Mouse (Mus musculus) Muller cell, postnatal 12 days (primary cell): ENCODE results near the gene Tha1.

Experiments
- DNase-seq: peaks from one replicate; pipeline ENCODE4 v3.0.0-alpha.2; 2015; ENCODE audit errors: inconsistent ontology term

Gene Tha1

DNA sequence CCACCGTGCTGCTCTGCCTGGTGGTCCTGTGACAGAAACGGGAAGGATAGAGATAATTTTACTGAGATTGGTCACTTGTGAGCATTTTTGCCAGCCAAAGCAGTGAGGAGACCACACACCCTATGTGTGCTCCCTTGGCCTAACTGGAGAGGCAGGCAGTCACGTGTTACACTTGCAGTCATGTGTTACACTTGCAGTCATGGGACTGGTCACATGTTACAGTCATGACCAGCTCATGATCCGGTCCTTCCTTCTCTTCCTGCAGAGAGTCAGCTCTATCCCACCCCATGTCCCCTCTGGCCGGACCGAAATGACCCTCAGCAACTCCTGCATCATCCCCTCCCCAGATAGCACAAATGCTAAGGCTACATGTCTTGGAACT, 7.7 kb upstream of the Tha1 start:
- no peak for DNase-seq

DNA sequence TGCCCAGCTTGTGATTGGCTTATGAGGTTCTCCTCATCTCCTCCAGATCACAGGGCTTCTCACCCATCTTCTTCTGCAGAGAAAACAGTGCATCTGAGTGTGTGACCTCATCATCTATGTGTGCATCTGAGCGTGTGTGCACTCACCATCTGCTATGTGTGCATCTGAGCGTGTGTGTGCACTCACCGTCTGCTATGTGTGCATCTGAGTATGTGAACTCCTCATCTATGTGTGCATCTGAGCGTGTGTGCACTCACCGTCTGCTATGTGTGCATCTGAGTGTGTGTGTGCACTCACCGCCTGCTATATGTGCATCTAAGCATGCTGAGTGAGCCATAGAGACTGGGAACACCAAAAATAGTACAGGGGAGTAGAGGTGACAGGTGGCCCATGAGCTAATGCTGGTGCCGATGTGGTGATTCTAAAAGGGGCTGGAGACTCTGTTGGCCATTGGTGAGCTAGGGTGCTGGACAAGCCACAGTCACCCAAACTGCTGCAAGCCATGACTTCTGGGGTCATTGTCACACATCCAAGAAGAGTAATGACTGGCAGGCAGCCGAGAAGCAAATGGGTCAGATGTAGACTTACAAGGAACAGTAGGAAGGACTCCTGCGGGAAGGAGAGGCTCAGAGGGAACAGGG, 7.2 kb upstream of the Tha1 start:
- DNase-seq: no peak

DNA sequence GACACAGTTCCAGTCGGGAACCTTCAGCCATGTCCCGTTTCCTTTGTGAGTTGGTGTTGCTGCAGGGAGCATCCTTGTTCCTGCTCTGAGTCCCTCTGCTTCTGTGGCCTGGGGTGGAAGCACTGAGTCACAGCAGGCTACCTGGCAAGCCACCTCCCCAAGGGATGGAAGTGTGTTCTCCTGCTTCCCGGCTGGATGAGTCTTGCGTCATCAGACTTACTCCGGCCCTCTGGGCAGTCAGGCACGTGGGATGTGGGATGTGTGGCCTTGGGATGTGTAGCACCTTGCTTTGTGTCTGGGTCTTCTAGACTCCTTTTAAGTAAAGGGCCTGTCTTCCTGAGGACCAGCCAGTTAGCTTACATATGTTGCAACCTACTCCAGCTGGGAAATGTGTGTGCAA, 6.4 kb upstream of the Tha1 start:
- no peak for DNase-seq

DNA sequence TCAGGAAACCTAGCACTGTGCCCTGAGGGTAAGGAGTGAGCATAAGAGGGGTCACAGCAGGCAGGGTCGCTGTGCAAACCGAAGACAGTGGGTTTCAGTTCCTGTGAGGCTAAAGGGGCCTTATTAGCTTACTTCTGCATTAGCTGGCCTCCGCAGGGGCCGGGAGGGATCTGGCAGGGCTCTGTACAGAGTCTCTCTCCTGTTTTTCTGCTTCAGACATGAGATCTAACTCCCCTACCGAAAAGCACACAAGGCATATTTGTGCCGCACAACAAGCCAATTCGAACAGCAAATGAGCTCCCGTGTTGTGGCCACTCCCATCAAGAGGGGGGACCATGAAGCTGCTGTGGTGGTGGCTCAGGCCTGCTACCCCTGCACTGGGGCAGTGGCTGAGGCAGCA, 5.6 kb upstream of the Tha1 start:
- DNase-seq: no peak

DNA sequence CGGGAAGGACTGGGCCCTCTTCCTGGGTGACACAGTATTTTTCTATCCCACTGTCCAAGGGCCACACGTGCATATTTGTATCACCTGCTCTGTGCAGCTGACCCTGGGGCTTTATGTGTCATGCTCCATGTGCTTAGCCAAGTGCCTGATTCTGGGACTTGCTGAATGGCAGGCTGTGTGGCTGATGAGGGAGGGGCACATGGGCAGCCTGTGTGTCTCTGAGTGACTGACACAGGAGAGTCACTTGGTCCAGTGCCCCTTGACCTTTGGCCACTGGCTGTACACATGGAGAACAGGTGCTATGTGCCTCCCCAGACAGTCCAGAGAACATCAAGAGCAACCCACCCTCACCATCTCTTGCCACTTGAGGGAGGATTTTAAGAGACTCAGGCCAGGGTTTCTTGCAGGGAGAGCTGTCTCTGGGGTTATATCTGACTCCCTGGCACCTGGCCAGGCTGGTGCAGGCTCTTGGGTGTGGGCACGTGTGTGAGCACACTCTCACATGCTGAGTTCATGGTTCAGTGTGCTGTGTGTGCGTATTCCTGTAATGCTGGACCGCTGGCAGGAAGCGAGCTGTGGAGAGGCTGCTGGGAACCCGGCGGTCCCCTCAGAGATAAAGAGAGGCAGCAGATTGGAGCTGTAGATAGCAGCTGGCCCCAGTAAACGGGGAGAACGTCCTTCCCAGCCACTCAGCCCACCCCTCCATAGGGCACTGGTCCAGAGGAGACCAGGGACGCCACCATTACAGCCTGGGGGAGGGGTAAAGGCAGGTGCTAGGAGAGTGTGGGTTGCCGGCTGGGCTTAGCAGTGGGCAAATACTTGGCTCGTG, 4.8 kb upstream of the Tha1 start:
- DNase-seq: no peak

DNA sequence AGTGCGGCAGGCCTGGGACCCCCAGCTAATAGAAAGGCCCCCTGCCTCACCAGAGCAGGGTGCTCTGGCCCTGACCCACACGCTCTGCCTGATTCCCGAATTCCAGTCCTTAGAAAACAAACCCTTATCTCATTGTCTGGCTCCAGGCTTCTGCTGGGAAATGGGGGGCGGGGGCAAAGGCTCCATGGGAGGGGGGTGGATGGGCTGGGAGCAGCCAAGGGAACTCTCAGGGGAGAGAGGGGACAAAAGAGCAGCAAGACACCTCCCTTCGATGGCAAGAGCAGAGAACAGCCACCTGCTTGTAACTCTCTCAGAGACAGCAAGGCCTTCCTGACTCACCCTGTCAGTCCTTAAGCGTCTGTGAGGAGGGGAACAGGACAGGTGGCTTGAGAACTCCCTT, 2.4 kb upstream of the Tha1 start:
- DNase-seq: no peak

DNA sequence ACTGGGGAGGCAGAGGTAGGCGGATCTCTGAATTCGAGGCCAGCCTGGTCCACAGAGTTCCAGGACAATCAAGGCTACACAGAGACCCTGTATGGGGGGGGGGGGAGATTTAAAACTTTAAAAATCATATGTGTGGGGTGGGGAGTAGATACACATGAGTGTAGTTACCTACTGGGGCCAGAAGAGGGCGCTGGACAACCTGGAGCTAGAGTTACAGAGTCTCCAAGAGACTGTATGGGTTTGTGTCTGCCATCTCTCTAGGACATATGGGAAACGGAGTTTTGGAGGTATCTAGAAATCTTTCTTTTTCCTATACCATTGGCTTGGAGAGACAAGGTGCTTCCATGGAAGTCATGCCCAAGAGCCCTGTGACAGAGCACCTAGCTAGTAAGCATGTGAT, 1.1 kb upstream of the Tha1 start:
- no peak for DNase-seq

DNA sequence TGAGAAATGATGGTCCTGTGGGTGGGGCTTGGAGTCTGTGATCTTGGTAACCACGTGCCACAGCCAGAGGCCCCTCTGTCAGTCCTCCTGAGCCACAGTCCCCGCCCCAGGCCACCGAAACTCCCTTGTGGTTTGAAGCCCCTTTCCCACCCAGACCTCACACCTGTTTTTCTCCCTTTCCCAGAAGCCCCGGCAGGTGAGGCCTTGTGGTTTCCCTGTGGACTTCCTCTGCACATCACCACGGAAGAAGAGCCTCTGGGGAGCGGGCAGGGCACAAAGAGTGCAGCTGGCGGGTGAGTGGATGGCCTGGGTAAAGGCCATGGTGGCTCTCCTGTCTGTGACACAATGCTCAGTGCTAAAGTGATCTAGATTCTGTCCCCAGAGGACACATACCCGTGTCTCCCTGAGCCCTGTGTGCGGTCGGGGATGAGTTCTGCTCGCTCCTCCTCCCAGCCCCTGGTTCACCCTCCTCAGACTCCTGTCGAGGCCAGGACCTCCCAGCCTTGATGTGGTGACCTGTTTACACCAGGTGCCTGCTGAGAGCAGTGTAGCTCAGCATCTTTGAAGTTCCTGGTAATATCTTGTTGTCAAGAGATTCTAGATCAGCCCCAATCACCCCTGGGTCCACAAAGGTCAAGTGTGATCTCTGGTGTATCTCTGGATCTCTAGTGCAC, 1.2 kb downstream of the Tha1 start:
- no peak for DNase-seq

DNA sequence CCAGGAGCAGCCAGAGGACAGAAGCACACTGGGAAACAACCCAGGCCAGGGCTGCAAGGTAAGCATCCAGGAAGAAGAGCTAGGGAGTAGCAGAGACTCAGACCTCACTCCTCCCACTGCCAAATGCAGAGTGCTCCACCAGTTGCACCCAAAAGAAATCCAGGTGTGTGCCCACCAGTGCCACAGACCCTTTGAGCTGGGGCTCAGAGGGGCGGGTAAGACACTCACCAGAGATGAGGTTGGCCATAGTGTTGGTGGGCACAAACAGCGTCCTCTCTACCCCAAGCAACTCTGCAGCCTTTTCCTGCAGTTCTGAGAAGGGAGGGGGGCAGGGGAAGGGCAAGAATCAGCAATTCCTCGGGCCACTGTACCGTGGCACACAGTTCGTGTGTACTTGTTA, 1.9 kb downstream of the Tha1 start:
- no peak for DNase-seq

DNA sequence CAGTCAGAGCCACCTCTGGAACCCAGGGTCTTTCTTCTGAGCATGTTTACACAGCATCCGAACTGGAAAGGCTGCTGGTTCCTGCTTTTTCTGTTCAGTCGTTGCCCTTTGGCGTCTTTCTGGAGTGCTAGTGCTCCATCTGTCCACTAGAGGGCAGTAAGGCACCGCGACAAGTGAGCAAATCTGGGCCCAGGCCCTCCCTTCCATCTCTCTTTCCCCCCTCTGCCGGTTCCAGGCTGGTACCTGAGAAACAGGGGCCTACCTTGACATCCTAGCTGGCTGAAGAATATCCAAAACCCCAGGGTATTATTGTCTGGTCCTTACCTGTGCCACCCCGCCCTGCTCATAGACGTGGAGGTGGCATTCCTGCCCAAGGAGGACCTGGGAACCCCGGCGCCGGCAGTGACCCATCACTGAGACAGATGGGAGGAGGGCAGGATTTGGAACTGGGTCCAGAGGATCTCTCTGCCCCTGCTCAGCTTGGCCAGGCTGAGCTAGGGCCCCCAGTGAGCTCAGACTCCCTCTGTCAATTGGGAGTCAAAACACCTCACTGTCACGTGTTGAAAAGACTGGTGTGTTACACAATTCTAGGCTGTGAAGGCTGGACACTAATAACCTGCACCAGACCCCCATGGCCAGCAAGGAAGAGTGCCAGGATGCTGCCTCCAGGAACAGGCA, 2.5 kb downstream of the Tha1 start:
- peak; percentile 63 for DNase-seq

DNA sequence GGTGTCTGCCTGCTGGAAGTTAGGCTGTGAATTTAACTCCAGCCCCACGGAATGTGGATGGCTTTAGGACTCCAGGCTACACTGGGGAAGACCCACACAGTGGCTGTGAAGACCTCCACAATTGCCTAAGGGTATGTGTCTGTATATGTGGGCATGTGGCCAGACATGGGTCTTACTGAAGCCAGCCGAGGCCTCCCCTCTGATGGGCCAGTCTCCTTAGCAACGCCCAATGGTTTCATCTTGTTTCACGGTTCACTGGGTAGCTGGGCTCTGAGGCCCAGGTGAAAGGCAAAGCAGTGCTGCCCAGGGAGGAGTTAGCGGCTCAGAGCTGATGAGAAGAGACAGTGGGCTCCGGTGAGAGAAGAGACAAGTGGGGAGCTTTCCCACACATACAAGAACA, 7.3 kb downstream of the Tha1 start:
- no peak for DNase-seq

DNA sequence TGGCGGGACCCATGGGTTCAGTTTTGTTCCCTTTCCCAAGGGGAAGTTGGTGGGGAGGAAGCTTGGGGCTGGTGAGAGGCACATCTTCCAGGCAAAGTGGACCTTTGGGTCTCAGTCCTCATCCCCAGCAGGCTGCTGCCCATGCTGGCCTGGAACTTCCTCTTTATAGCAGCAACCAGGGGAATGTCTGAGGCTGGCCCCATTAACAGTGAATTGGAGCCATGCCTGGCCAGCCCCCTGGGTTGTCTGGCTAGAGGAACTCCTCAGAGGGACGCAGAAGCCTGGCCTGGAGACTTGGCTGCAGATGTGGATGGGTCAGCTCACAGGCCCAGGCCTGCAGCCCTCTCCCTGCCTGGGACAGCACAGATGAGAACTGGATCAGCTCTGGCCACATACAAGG, 8.5 kb downstream of the Tha1 start:
- DNase-seq: no peak

DNA sequence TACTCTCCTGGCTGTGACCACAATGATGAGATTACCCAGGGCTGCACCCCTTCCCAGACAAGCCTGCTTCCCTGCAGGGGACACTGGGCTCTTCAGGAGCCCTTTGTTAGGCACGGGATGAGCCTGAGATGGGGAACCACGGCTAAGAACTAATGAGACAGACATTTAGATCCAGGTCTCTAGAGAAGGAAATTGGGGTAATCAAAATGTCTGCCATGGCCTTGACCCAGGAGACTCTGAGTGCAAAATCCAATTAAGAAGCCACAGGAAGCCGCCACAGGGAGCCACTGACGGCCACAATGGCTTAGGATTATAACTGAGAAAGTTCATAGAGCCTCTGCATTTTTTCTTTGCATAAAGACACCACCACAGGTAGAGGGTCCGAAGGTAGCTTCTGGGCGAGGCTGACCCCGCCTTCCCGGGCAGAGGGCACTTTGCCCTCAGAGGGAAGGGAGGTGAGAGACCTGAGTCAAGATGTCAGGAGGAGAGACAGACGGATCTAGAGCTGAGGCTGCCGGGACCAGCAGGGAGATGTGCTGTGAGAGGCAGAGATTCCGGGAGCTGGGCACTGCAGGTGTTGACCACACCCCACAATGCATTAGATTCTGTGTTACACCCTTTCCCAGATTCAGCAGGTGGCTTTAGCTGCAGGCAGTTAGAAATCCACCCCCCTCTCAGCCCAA, 10.0 kb downstream of the Tha1 start:
- no peak for DNase-seq

DNA sequence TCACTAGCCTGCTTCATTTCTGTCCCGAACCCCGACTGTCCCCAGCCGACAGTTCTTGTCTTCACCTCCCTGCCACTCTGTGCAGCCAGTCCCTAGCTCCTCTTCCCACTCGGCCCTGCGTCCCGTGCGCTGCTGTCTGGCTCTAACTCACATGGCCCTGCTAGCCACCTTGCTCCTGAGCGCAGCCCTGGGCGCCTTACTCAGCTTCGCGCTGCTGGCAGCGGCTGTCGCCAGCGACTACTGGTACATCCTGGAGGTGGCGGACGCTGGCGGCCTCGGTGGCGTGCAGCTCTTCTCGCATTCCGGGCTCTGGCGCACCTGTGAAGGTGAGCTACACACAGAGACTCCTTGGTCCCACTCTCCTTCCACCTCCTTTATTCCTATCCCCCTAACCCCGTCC, 12.7 kb downstream of the Tha1 start, which contains the start of gene Tmem235:
TSS of gene Tmem235 (plus strand) at position 152 of the 400 bp plus-strand sequence.
- DNase-seq: no peak

DNA sequence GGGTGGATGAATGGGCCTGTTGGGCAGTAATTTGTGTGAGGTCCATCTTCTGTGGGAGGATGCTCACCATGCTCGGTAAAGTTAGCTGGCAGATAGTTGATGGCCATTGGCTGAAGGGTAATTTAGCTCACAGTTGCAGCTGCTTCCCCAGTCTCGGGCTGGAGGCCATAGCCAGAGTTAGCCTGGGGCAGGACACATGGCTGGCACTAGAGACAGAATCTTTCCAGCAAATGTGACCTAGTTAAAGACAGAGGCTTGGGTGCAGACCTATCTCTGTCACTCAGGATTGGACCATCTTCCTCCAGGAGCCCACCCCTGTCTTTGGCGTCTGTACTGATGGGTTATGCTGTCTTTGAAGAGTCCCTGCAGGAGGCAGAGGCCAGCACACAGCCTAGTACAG, 14.9 kb downstream of the Tha1 start:
- DNase-seq: peak; percentile 69

DNA sequence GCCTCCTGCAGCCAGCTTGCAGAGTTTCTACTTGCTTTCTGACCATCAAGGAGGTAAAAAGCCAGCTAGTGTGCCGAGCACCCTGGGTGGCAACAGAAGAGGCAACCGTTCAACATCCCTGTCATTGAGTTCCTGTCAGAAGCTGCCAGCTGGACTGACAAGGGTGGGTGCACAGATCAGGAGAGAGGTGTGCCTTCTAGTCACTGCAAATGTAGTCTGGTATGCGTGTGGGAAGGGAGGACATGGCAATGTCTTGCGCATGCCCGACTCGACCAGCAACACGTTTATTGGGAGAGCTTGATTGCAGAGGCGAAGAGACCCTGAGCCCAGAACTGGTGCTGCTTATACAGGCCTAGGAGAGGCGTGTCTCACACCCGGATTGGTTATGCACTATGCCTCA, 15.8 kb downstream of the Tha1 start:
- DNase-seq: no peak

DNA sequence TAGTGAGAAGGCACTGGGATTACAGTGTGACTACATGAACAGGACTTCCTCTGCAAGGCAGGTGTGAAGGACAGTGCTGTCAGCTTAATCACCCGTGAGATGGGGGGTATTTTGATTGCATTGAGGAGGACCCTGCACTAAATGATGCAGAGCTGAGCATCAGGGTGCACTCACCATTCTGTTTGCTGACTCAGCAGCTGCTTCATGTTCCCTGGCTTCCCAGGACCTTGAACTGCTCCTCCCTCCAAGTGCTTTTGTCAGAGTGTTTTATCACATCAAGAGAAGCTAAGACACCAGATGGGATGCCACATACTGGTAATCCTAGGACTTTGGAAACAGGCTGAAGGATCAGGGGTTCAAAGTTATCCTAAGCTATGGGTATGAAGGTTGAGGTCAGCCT, 17.3 kb downstream of the Tha1 start:
- no peak for DNase-seq

DNA sequence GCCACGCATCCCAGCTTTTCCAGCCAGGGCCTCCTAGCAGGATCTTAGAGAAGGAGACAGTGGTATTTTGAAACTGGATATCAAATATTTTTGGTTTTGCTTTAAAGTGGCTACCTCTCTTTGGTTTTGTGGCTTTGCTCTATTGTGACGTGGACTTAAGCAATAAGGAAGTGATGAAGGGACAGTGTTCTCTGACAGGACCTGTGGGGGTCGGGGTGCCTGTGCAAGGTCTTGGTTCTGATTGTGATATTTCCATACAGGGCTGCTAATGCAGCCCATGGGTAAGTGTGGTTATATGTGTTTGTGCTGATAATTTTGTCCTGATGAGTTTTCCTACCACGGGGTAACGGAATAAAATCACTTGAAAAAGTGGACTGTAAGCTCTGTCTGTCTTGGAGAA, 17.9 kb downstream of the Tha1 start:
- DNase-seq: no peak

DNA sequence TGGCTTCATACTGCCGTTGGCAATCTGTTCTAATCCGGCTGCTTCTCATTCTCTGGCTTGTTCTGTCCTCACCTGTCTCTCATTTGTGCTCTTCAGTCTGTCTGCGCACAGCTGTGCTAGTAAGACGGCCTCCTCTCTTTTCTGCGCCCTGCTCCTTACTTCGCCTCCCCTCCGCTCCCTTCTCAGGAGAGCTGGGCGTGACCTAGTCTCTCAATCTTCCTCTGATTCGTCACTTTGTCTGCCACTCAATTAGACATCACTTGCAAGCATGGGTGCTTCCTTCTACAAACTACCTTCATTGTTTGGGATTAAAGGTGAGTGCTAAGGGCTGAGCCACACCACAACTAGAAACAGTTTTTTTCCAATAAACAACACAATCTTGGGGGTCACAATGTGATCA, 19.0 kb downstream of the Tha1 start:
- DNase-seq: no peak

DNA sequence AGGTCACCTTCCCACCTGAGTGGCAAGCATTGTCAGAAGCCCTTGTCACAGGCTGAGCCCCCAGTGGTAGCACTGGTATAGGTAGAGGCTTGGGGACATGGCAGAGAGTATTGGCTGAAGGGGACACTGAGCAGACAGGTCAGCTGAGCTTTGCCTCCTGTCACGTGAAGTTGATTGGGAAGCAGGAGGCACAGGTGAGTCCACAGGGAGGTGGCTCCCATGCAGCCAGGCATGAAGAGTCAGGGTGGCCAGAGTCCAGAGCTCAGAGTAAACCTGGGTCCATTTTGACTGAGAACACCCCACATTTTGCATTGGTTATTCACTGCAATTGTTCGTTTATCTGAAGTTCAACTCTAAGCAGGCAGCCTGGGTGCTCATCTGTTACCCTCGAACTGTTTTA, 20.4 kb downstream of the Tha1 start:
- no peak for DNase-seq

DNA sequence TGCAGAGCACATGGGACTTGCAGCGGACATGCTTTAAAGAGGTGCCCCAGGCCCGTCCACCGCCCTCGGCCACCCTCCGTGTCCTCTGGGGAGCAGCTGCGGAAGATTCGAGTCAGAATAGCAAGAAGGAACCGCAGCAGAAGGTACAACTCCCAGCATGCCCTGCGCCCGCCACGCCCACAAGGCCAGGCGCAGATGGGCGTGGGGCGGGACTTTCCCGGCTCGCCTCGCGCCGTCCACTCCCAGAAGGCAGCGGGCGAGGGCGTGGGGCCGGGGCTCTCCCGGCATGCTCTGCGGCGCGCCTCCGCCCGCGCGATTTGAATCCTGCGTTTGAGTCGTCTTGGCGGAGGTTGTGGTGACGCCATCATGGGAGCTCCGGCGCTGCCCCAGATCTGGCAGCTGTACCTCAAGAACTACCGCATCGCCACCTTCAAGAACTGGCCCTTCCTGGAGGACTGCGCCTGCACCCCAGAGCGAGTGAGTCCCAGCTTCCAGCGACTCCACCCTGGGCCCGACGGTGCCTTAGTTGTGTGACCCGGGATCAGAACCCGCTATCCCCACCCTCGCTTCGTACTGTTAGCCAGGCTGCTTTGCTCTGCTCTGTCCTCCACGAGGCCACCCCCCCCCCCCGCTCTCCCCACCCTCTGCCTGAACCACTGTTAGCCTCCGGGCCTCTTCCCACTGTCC, 24.2 kb downstream of the Tha1 start, which contains the start of gene Birc5:
TSS of gene Birc5 (plus strand) at position 267 of the 687 bp plus-strand sequence.
- peak; percentile 98 for DNase-seq
